Mouse (Mus musculus) G1E (cell line): ENCODE results near the gene Olfr1198.

ENCODE experiments used
- CTCF ChIP-seq: IDR thresholded peaks from 2 replicates; pipeline ENCODE4 v1.5.1; 2012; ENCODE audit warnings: low read depth, low read length, inconsistent platforms, mixed read lengths
- GATA1 ChIP-seq: IDR thresholded peaks from 2 replicates; pipeline ENCODE4 v1.6.1; 2012; ENCODE audit warnings: borderline replicate concordance, low read length, inconsistent platforms, mixed read lengths
- TAL1 ChIP-seq: conservative IDR thresholded peaks from 2 replicates; pipeline ENCODE4 v1.6.1; 2012; ENCODE audit warnings: low read depth, low read length, inconsistent platforms, mixed read lengths

DNA sequence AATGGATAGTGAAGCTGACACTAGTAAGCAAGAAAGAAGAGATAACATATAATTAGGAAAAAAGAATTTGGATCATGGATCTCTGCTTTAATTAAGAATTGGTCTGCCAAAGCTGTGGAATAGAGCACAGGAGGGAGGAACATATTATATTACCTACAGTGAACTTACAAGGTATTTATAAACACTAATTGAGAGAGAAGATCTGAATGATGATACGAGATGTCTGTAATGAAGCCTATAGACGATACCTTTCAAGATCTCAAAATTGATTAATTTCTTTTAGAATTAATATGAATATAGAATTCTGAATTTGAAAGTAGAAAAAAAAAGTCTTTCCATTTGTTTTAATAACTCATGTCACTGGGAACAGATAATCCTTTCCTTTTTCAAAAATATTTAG lies 9.2 kb upstream of the Olfr1198 start, which contains the start of gene Olfr1199:
- no peak for TF ChIP-seq CTCF
- TF ChIP-seq GATA1 = no peak
- no peak for TF ChIP-seq TAL1
